Mouse (Mus musculus) thymus, adult 2 months (tissue): ENCODE results near the gene Cops3. TPM values are rescaled to one million over a fixed set of nuclear protein-coding genes. Genes with fewer than 3 reads are reported as not detected.

Experiments
- DNase-seq: peaks from one replicate; pipeline ENCODE4 v3.0.0; 2021
- H3K27ac ChIP-seq: fragments of 200-500 bp; 2 replicates; pipeline ENCODE4 v1.5.1; 2012; ENCODE audit warnings: low read length, control low read depth; ENCODE audit not compliant: control insufficient read depth, insufficient read depth
- H3K27me3 ChIP-seq: fragments of 200-500 bp; 2 replicates; pipeline ENCODE4 v1.6.1; 2012; ENCODE audit warnings: mild to moderate bottlenecking, low read length, moderate library complexity, mixed read lengths; ENCODE audit not compliant: control insufficient read depth, insufficient read depth
- H3K36me3 ChIP-seq: fragments of 200-500 bp; 2 replicates; pipeline ENCODE4 v1.6.1; 2012; ENCODE audit warnings: mild to moderate bottlenecking, low read length, moderate library complexity; ENCODE audit not compliant: control insufficient read depth, insufficient read depth
- H3K4me1 ChIP-seq: fragments of 200-500 bp; replicated peaks from 2 replicates; pipeline ENCODE4 v1.6.1; 2012; ENCODE audit warnings: low read length; ENCODE audit not compliant: control insufficient read depth, insufficient read depth
- H3K4me3 ChIP-seq: fragments of 200-500 bp; 2 replicates; pipeline ENCODE4 v1.5.1; 2012; ENCODE audit warnings: mild to moderate bottlenecking, low read length, control low read depth, moderate library complexity; ENCODE audit not compliant: control insufficient read depth, insufficient read depth
- CTCF ChIP-seq: fragments of 200-500 bp; IDR thresholded peaks from 2 replicates; pipeline ENCODE4 v1.5.1; 2012; ENCODE audit warnings: mild to moderate bottlenecking, control low read depth, low read length, moderate library complexity, borderline replicate concordance; ENCODE audit not compliant: control insufficient read depth, poor library complexity, insufficient read depth; ENCODE audit errors: extremely low read depth
- POLR2A ChIP-seq: fragments of 200-500 bp; IDR thresholded peaks from 2 replicates; pipeline ENCODE4 v1.6.1; 2012; ENCODE audit warnings: mild to moderate bottlenecking, low read length, control low read depth, moderate library complexity; ENCODE audit not compliant: control insufficient read depth, poor library complexity, insufficient read depth; ENCODE audit errors: extremely low read depth
- WGBS: fragments of 180-500 bp; shearing (Covaris S2); methylation state at CpG from one replicate; pipeline ENCODE4 v1.1.7; 2018; 5-methylcytosine and 5-hydroxymethylcytosine counted together
- polyA plus RNA-seq: library from polyadenylated mRNA; depleted of rRNA; stranded (reverse); fragments of >200 nt; gene quantifications from 2 replicates; pipeline ENCODE4 v1.2.3, GENCODE M21; 2012; rRNA removed

Gene Cops3
- polyA plus RNA-seq, 1 experiment = 31.0 TPM

GRCm38 (mm10) chr11:59774522-59774921 lies 65.1 kb downstream of the Cops3 start:
- no peak overlapping the region for H3K4me3 ChIP-seq
- peaks cover 62% of the 10 kb centered on the region for H3K36me3 ChIP-seq

GRCm38 (mm10) chr11:59772902-59773301 lies 66.7 kb downstream of the Cops3 start:
- no peaks in the 10 kb centered on the region for H3K4me1 ChIP-seq
- no peak overlapping the region for H3K27ac ChIP-seq
- 99% methylated on average over 4 of the region's 4 CpGs for WGBS
- no peak overlapping the region for H3K4me3 ChIP-seq
- H3K27me3 ChIP-seq = no peaks in the 10 kb centered on the region
- DNase-seq = no peak
- TF ChIP-seq POLR2A = no peak
- TF ChIP-seq CTCF = no peak
- H3K36me3 ChIP-seq = peaks cover 77% of the 10 kb centered on the region

More at GRCm38 (mm10) chr11:59774522-59774921, 65.1 kb downstream of the Cops3 start:
- DNase-seq = no peak
- WGBS = 60% methylated on average over 4 of the region's 4 CpGs
- TF ChIP-seq POLR2A (no peak), CTCF (no peak)
- H3K4me1 ChIP-seq = no peaks in the 10 kb centered on the region
- H3K27ac ChIP-seq = no peak overlapping the region
- H3K27me3 ChIP-seq = no peaks in the 10 kb centered on the region

- no peak for DNase-seq
- Histone ChIP-seq H3K27me3 (no peaks in the 10 kb centered on the region), H3K4me3 (no peak overlapping the region), H3K36me3 (peaks cover 81% of the 10 kb centered on the region), H3K4me1 (no peaks in the 10 kb centered on the region), H3K27ac (no peak overlapping the region)
- TF ChIP-seq CTCF (no peak), POLR2A (no peak)
- 94% methylated on average over 2 of the region's 2 CpGs for WGBS
Measured at GRCm38 (mm10) chr11:59772291-59772690, 67.3 kb downstream of the Cops3 start.

GRCm38 (mm10) chr11:59770753-59771152 lies 68.9 kb downstream of the Cops3 start:
- Histone ChIP-seq H3K27ac (no peak overlapping the region), H3K4me1 (no peaks in the 10 kb centered on the region), H3K36me3 (peaks cover 90% of the 10 kb centered on the region), H3K4me3 (no peak overlapping the region), H3K27me3 (no peaks in the 10 kb centered on the region)
- TF ChIP-seq CTCF (no peak), POLR2A (no peak)
- 73% methylated on average over 7 of the region's 7 CpGs for WGBS
- DNase-seq = no peak

GRCm38 (mm10) chr11:59769738-59770137 lies 69.9 kb downstream of the Cops3 start:
- DNase-seq = no peak
- H3K36me3 ChIP-seq = peaks cover 92% of the 10 kb centered on the region
- no peak overlapping the region for H3K4me3 ChIP-seq
- WGBS = 95% methylated on average over 6 of the region's 6 CpGs
- H3K27ac ChIP-seq = no peak overlapping the region
- no peaks in the 10 kb centered on the region for H3K4me1 ChIP-seq
- no peaks in the 10 kb centered on the region for H3K27me3 ChIP-seq
- TF ChIP-seq CTCF (no peak), POLR2A (no peak)

- Histone ChIP-seq H3K36me3 (peaks cover 91% of the 10 kb centered on the region), H3K27ac (no peak overlapping the region), H3K27me3 (no peaks in the 10 kb centered on the region), H3K4me3 (no peak overlapping the region), H3K4me1 (no peaks in the 10 kb centered on the region)
- TF ChIP-seq CTCF (no peak), POLR2A (no peak)
- 95% methylated on average over 2 of the region's 2 CpGs for WGBS
- DNase-seq = no peak
Measured at GRCm38 (mm10) chr11:59769307-59769706, 70.3 kb downstream of the Cops3 start.

Other genes starting within 250 kb of the Cops3 start
- not detected in 2 replicates for gene Olfr223, start 246.5 kb downstream of the Cops3 start, polyA plus RNA-seq
- 172 and 221 TPM in 2 replicates for gene Mprip, start 178.5 kb downstream of the Cops3 start, polyA plus RNA-seq
- gene Pld6, start 52.2 kb downstream of the Cops3 start, polyA plus RNA-seq = 1.8 and 2.0 TPM in 2 replicates
- gene Flcn, start 29.8 kb downstream of the Cops3 start, polyA plus RNA-seq = 74.4 and 74.7 TPM in 2 replicates
- 30.1 and 31.0 TPM in 2 replicates for gene Nt5m, start 391 bp downstream of the Cops3 start, polyA plus RNA-seq
- gene Med9, start 108.4 kb upstream of the Cops3 start, polyA plus RNA-seq = 21.0 and 23.6 TPM in 2 replicates
- 2.7 and 4.8 TPM in 2 replicates for gene Rasd1, start 125.1 kb upstream of the Cops3 start, polyA plus RNA-seq
- gene Pemt, start 206.7 kb upstream of the Cops3 start, polyA plus RNA-seq = 10.6 and 10.7 TPM in 2 replicates